In genomic region chr4:54757715-54758500, GRCm38 (mm10) we compare ENCODE assay signal across 8 mouse cellular contexts.
DNase-seq lines count a peak whose midpoint lies in the region; ATAC-seq lines count a peak whose summit lies in the region.

No protein-coding gene starts in this region.

- H3K27ac ChIP-seq in forebrain, embryonic 11.5 days (ENCODE audit: low read depth, low read length) = no peak overlapping the region; the same call in 1 of the 2 replicates
- H3K27ac ChIP-seq in heart, embryonic 12.5 days (ENCODE audit: poor library complexity, severe bottlenecking) = no peak overlapping the region
- no peak overlapping the region for H3K27ac ChIP-seq in kidney, embryonic 14.5 days (ENCODE audit: low read depth, low read length)
- peak overlapping the region; percentile 57 for H3K27ac ChIP-seq in limb, embryonic 15.5 days
- peak overlapping the region; percentile 16; the same call in 1 of the 2 replicates for H3K27ac ChIP-seq in neural tube, embryonic 14.5 days (ENCODE audit: low read depth, low read length)

- DNase-seq in left cerebral cortex, adult 18-20 months (ENCODE audit: low spot score in 2 of 2) = peak; percentile 46 to 69
- no peak for DNase-seq in left cerebral cortex, adult 11 months (ENCODE audit: low spot score)
- DNase-seq in forebrain, embryonic 11.5 days (ENCODE audit: low spot score) = peak; percentile 57
- no peak for DNase-seq in thymus, adult 18-20 months

- WGBS in forebrain, embryonic 11.5 days = 63% methylated on average over 19 of the region's 19 CpGs
- WGBS in heart, embryonic 12.5 days = 31% methylated on average over 19 of the region's 19 CpGs
- 26% methylated on average over 19 of the region's 19 CpGs for WGBS in kidney, embryonic 14.5 days
- 25% methylated on average over 19 of the region's 19 CpGs for WGBS in limb, embryonic 15.5 days
- WGBS in neural tube, embryonic 14.5 days = 32% methylated on average over 19 of the region's 19 CpGs

- no peak overlapping the region; the same call in 1 of the 2 replicates for H3K9ac ChIP-seq in forebrain, embryonic 11.5 days (ENCODE audit: low read length)
- no peak overlapping the region for H3K9ac ChIP-seq in heart, embryonic 12.5 days
- peak overlapping the region; percentile 12; the same call in 1 of the 2 replicates for H3K9ac ChIP-seq in kidney, embryonic 14.5 days (ENCODE audit: low read depth, low read length)
- H3K9ac ChIP-seq in limb, embryonic 15.5 days = 0 out of 2 replicates have a peak overlapping the region, but pooled peaks have one; percentile 8
- no peak overlapping the region for H3K9ac ChIP-seq in neural tube, embryonic 14.5 days (replicated peaks; ENCODE audit: low read depth, low read length)

- H3K4me3 ChIP-seq in forebrain, embryonic 11.5 days (ENCODE audit: low read depth, low read length) = no peak overlapping the region
- peak overlapping the region; percentile 24; the same call in 1 of the 2 replicates for H3K4me3 ChIP-seq in heart, embryonic 12.5 days
- H3K4me3 ChIP-seq in kidney, embryonic 14.5 days (ENCODE audit: low read length) = peak overlapping the region; percentile 22; the same call in 1 of the 2 replicates
- peak overlapping the region; percentile 15 for H3K4me3 ChIP-seq in limb, embryonic 15.5 days
- H3K4me3 ChIP-seq in neural tube, embryonic 14.5 days (ENCODE audit: low read depth, low read length) = peak overlapping the region; percentile 2; the same call in 1 of the 2 replicates

- H3K27me3 ChIP-seq in forebrain, embryonic 11.5 days (ENCODE audit: control insufficient read depth, insufficient read depth, low read length) = no peaks in the 10 kb centered on the region
- no peaks in the 10 kb centered on the region for H3K27me3 ChIP-seq in heart, embryonic 12.5 days (replicated peaks)
- no peaks in the 10 kb centered on the region for H3K27me3 ChIP-seq in kidney, embryonic 14.5 days (ENCODE audit: control insufficient read depth, insufficient read depth, low read length)
- no peaks in the 10 kb centered on the region for H3K27me3 ChIP-seq in limb, embryonic 15.5 days
- no peaks in the 10 kb centered on the region for H3K27me3 ChIP-seq in neural tube, embryonic 14.5 days (ENCODE audit: control insufficient read depth, insufficient read depth, low read length)

- H3K9me3 ChIP-seq in forebrain, embryonic 11.5 days (ENCODE audit: control insufficient read depth, low read length) = no peaks in the 10 kb centered on the region
- H3K9me3 ChIP-seq in heart, embryonic 12.5 days (replicated peaks) = no peaks in the 10 kb centered on the region
- no peaks in the 10 kb centered on the region for H3K9me3 ChIP-seq in kidney, embryonic 14.5 days (ENCODE audit: control insufficient read depth, low read length)
- H3K9me3 ChIP-seq in limb, embryonic 15.5 days = no peaks in the 10 kb centered on the region
- H3K9me3 ChIP-seq in neural tube, embryonic 14.5 days (ENCODE audit: control insufficient read depth, low read length) = no peaks in the 10 kb centered on the region

- no peaks in the 10 kb centered on the region for H3K4me1 ChIP-seq in forebrain, embryonic 11.5 days (replicated peaks; ENCODE audit: control insufficient read depth, insufficient read depth, low read length)
- peaks cover 10% of the 10 kb centered on the region; the same call in 1 of the 2 replicates for H3K4me1 ChIP-seq in heart, embryonic 12.5 days (replicated peaks)
- H3K4me1 ChIP-seq in kidney, embryonic 14.5 days (ENCODE audit: control insufficient read depth, insufficient read depth, low read length) = peaks cover 6% of the 10 kb centered on the region; the same call in 1 of the 2 replicates
- H3K4me1 ChIP-seq in limb, embryonic 15.5 days = peaks cover 11% of the 10 kb centered on the region
- H3K4me1 ChIP-seq in neural tube, embryonic 14.5 days (ENCODE audit: control insufficient read depth, insufficient read depth, low read length) = no peaks in the 10 kb centered on the region

- no peak overlapping the region for H3K4me2 ChIP-seq in forebrain, embryonic 11.5 days (ENCODE audit: low read depth, low read length, severe bottlenecking)
- H3K4me2 ChIP-seq in heart, embryonic 12.5 days = peak overlapping the region; percentile 58
- peak overlapping the region; percentile 43 for H3K4me2 ChIP-seq in kidney, embryonic 14.5 days (replicated peaks; ENCODE audit: low read depth, low read length)
- peak overlapping the region; percentile 37 for H3K4me2 ChIP-seq in limb, embryonic 15.5 days
- H3K4me2 ChIP-seq in neural tube, embryonic 14.5 days (ENCODE audit: low read depth, low read length) = peak overlapping the region; percentile 27

- H3K36me3 ChIP-seq in forebrain, embryonic 11.5 days (ENCODE audit: control insufficient read depth, insufficient read depth, low read length) = no peaks in the 10 kb centered on the region
- H3K36me3 ChIP-seq in heart, embryonic 12.5 days = no peaks in the 10 kb centered on the region
- H3K36me3 ChIP-seq in kidney, embryonic 14.5 days (ENCODE audit: control insufficient read depth, insufficient read depth, low read length) = no peaks in the 10 kb centered on the region
- H3K36me3 ChIP-seq in limb, embryonic 15.5 days = no peaks in the 10 kb centered on the region
- no peaks in the 10 kb centered on the region for H3K36me3 ChIP-seq in neural tube, embryonic 14.5 days (ENCODE audit: control insufficient read depth, insufficient read depth, low read length)

- no peak for ATAC-seq in forebrain, embryonic 11.5 days (replicated peaks; ENCODE audit: low FRiP score)
- peak; percentile 57; the same call in 1 of the 2 replicates for ATAC-seq in heart, embryonic 12.5 days (ENCODE audit: insufficient number of reproducible peaks, low FRiP score)
- ATAC-seq in kidney, embryonic 14.5 days (ENCODE audit: low FRiP score, low TSS enrichment) = no peak
- no peak for ATAC-seq in limb, embryonic 15.5 days (ENCODE audit: insufficient number of reproducible peaks, low FRiP score, low TSS enrichment, low read depth)
- ATAC-seq in neural tube, embryonic 14.5 days (ENCODE audit: low read depth) = peak; percentile 83; the same call in 1 of the 2 replicates

Comparison
In these comparisons a context has a peak if more than half of its experiments do, and no peak if none do; other contexts are left out.
1. DNase-seq: peak in left cerebral cortex, adult 18-20 months (2 of 2) and forebrain, embryonic 11.5 days (single experiment); none in left cerebral cortex, adult 11 months (single experiment) and thymus, adult 18-20 months (0 of 2).
2. ATAC-seq: peak in heart, embryonic 12.5 days (single experiment) and neural tube, embryonic 14.5 days (single experiment); none in forebrain, embryonic 11.5 days (single experiment), kidney, embryonic 14.5 days (single experiment) and limb, embryonic 15.5 days (single experiment).
3. H3K27ac ChIP-seq: peak in limb, embryonic 15.5 days (single experiment) and neural tube, embryonic 14.5 days (single experiment); none in forebrain, embryonic 11.5 days (single experiment), heart, embryonic 12.5 days (single experiment) and kidney, embryonic 14.5 days (single experiment).
4. H3K9ac ChIP-seq: peak in kidney, embryonic 14.5 days (single experiment) and limb, embryonic 15.5 days (single experiment); none in forebrain, embryonic 11.5 days (single experiment), heart, embryonic 12.5 days (single experiment) and neural tube, embryonic 14.5 days (single experiment).